Mouse (Mus musculus) retina, embryonic 14.5 days (tissue): ENCODE measurements around the gene Wdr1.
"Not testable (repeated sequence)": the region's sequence is repeated elsewhere in the genome, so short reads cannot be mapped to it uniquely, and the experiment has no call there.

Source experiments
- DNase-seq: peaks from one replicate; pipeline ENCODE4 v3.0.0-alpha.2; 2015; ENCODE audit warnings: low spot score

Wdr1 gene

GRCm38 (mm10) chr5:38563121-38563520, at the start of gene Wdr1:
Gene Wdr1 (minus strand): TSS chr5:38563221.
- no peak for DNase-seq

GRCm38 (mm10) chr5:38611118-38611517, 48.1 kb upstream of the Wdr1 start:
- no peak for DNase-seq

- not testable (repeated sequence) for DNase-seq
Measured at GRCm38 (mm10) chr5:38608219-38608618, 45.2 kb upstream of the Wdr1 start.

- peak; percentile 40 for DNase-seq
Measured at GRCm38 (mm10) chr5:38598647-38599304, 35.8 kb upstream of the Wdr1 start.

GRCm38 (mm10) chr5:38588924-38589323, 25.9 kb upstream of the Wdr1 start:
- no peak for DNase-seq

- DNase-seq, result no peak
Measured at GRCm38 (mm10) chr5:38585450-38585849, 22.4 kb upstream of the Wdr1 start.

- DNase-seq, result no peak
Measured at GRCm38 (mm10) chr5:38583026-38583425, 20.0 kb upstream of the Wdr1 start.

- DNase-seq, result peak; percentile 68
Measured at GRCm38 (mm10) chr5:38580703-38581102, 17.7 kb upstream of the Wdr1 start.

GRCm38 (mm10) chr5:38570876-38571275, 7.9 kb upstream of the Wdr1 start:
- peak; percentile 47 for DNase-seq

GRCm38 (mm10) chr5:38568652-38569051, 5.6 kb upstream of the Wdr1 start:
- DNase-seq, result no peak

GRCm38 (mm10) chr5:38564831-38565230, 1.8 kb upstream of the Wdr1 start:
- no peak for DNase-seq

- peak; percentile 96 for DNase-seq
Measured at GRCm38 (mm10) chr5:38561426-38562024, 1.5 kb downstream of the Wdr1 start.

- peak; percentile 49 for DNase-seq
Measured at GRCm38 (mm10) chr5:38560586-38561425, 2.2 kb downstream of the Wdr1 start.

- DNase-seq, result no peak
Measured at GRCm38 (mm10) chr5:38558831-38559230, 4.2 kb downstream of the Wdr1 start.

GRCm38 (mm10) chr5:38557811-38558210, 5.2 kb downstream of the Wdr1 start:
- no peak for DNase-seq

- DNase-seq, result no peak
Measured at GRCm38 (mm10) chr5:38556406-38556805, 6.6 kb downstream of the Wdr1 start.

- no peak for DNase-seq
Measured at GRCm38 (mm10) chr5:38553953-38554352, 9.1 kb downstream of the Wdr1 start.

- no peak for DNase-seq
Measured at GRCm38 (mm10) chr5:38553491-38553890, 9.5 kb downstream of the Wdr1 start.

- no peak for DNase-seq
Measured at GRCm38 (mm10) chr5:38552615-38553014, 10.4 kb downstream of the Wdr1 start.

- no peak for DNase-seq
Measured at GRCm38 (mm10) chr5:38550221-38550768, 12.7 kb downstream of the Wdr1 start.

GRCm38 (mm10) chr5:38549461-38549909, 13.5 kb downstream of the Wdr1 start:
- DNase-seq, result no peak

GRCm38 (mm10) chr5:38547375-38547774, 15.6 kb downstream of the Wdr1 start:
- DNase-seq, result no peak
